Mouse (Mus musculus) kidney, adult 9 months (tissue): Measurements from ENCODE around the gene Nup160.

Experiments used
- DNase-seq: peaks from one replicate; pipeline ENCODE4 v3.0.0; 2022

Nup160 gene

GRCm38 (mm10) chr2:90745740-90746537, 68.9 kb downstream of the Nup160 start:
- no peak for DNase-seq

GRCm38 (mm10) chr2:90746538-90746865, 69.5 kb downstream of the Nup160 start:
- peak; percentile 34 for DNase-seq

DNA sequence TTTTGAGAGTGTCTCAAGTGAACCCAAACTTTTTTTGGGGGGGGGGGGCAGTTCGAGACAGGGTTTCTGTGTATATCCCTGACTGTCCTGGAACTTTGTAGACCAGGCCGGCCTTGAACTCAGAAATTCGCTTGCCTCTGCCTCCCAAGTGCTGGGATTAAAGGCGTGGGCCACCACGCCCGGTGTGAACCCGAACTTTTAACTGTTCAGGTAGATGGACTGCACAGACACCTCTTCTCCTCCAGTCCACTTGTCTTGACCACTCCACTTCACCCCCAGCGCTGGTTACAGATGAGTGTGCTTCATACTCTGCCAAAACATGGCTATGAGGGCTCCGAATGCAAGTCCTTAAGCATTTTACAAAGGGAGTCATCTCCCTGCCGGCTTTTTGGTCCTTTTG, 70.1 kb downstream of the Nup160 start:
- no peak for DNase-seq

DNA sequence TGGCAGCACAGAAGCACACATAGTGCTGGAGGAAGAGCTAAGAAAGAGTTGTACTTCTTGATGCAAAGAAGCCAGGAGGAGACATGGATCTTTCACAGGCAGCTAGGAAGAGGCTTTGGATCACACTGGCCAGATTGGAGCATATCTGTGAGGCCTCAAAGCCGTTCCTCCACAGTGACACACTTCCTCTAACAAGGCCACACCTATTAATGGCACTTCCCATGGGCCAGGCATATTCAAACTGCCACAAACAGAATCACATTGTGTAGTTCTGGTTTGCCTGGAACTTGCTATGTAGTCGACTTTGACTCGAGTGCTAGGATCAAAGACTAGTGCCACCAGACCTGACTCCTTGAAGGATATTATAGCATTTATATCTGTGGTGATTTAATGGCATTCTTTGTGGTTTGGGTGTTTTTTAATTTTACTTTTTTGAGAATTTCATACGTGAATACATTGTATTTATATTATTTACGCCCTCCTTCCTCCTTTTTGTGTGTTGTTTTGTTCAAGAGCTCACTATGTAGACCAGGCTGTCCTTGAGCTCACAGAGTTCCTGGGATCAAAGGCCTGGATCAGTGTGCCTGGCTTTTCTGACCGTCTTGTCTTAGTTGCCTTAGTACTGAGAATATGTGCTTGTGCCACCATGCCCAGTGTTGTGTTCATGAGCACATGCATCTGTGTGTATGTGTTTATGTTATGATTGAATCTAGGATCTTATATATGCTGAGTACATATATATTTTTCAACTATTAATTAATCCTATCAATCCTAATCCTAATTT, 72.9 kb downstream of the Nup160 start:
- DNase-seq = no peak

GRCm38 (mm10) chr2:90753565-90753964, 76.5 kb downstream of the Nup160 start:
- no peak for DNase-seq

DNA sequence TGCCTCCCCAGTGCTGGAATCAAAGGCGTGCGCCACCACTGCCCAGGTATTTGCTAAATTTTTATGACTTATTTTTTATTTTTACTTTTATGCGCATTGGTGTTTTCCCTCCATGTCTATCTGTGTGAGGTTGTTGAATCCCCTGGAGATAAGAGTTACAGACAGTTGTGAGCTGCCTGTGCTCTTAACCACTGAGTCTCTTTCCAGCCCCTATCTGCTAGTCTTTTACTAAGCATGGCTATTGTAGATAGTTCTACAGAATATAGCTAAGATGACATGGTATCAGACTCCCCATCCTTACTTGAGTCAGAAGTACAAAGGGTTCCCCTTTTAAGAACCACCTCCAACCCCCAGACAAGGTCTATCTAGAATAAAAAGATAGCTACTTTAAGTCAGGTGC, 77.2 kb downstream of the Nup160 start:
- no peak for DNase-seq

DNA sequence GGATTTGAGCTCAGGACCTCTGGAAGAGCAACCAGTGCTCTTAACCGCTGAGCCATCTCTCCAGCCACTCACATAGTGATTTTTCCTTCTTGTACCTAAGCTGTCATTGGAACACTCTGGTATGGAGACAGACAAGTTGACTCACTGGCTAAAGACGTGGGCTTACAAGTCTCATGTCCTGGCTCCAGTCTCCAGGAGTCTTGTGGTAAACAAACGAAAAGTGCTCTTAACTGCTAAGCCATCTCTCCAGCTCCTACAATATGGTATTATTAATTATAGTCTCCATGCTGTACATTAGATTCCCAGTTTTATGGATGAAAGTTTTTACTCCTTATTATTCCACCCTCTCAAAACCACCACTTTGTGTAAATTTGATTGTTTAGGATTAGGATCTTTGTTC, 88.1 kb downstream of the Nup160 start:
- no peak for DNase-seq

GRCm38 (mm10) chr2:90781323-90781722, 104.3 kb downstream of the Nup160 start:
- DNase-seq = no peak

GRCm38 (mm10) chr2:90781938-90782337, 104.9 kb downstream of the Nup160 start:
- DNase-seq = no peak

- no peak for DNase-seq
Measured at GRCm38 (mm10) chr2:90782458-90782857, 105.4 kb downstream of the Nup160 start, which contains the start of gene Agbl2. TSS of gene Agbl2 (plus strand) at chr2:90782727.

GRCm38 (mm10) chr2:90782901-90783486, 106.0 kb downstream of the Nup160 start:
- DNase-seq = no peak
